Mouse (Mus musculus) ES-Bruce4 (cell line): Measurements from ENCODE around the gene Osgep. TPM values are rescaled to one million over a fixed set of nuclear protein-coding genes. Genes with fewer than 3 reads are reported as not detected.
"Not testable (repeated sequence)": the region's sequence is repeated elsewhere in the genome, so short reads cannot be mapped to it uniquely, and the experiment has no call there.

Experiments
- H3K27ac ChIP-seq: 2 replicates; pipeline ENCODE4 v1.5.1; 2012; ENCODE audit warnings: low read length, inconsistent platforms; ENCODE audit not compliant: insufficient read depth
- H3K27me3 ChIP-seq: 2 replicates; pipeline ENCODE4 v1.6.1; 2012; ENCODE audit warnings: mild to moderate bottlenecking, low read length, inconsistent platforms; ENCODE audit not compliant: control insufficient read depth, poor library complexity, insufficient read depth, severe bottlenecking
- H3K36me3 ChIP-seq: 2 replicates; pipeline ENCODE4 v1.6.1; 2012; ENCODE audit warnings: inconsistent platforms, mild to moderate bottlenecking, low read length, moderate library complexity; ENCODE audit not compliant: control insufficient read depth, poor library complexity, insufficient read depth, severe bottlenecking
- H3K4me1 ChIP-seq: one replicate; pipeline ENCODE4 v1.8.1; 2011; ENCODE audit warnings: low read length; ENCODE audit not compliant: control insufficient read depth, insufficient read depth
- H3K4me3 ChIP-seq: 2 replicates; pipeline ENCODE4 v1.5.1; 2011; ENCODE audit warnings: low read depth, mild to moderate bottlenecking, low read length
- H3K9ac ChIP-seq: 2 replicates; pipeline ENCODE4 v1.6.1; 2012; ENCODE audit warnings: low read depth, mild to moderate bottlenecking, inconsistent platforms; ENCODE audit not compliant: poor library complexity, severe bottlenecking
- H3K9me3 ChIP-seq: replicated peaks from 2 replicates; pipeline ENCODE4 v1.6.1; 2012; ENCODE audit warnings: mild to moderate bottlenecking, low read length, inconsistent platforms; ENCODE audit not compliant: control insufficient read depth, poor library complexity, insufficient read depth, severe bottlenecking
- CTCF ChIP-seq: IDR thresholded peaks from one replicate; pipeline ENCODE4 v1.8.1; 2011; ENCODE audit warnings: low read depth, low read length
- EP300 ChIP-seq: IDR thresholded peaks from 2 replicates; pipeline ENCODE4 v1.6.1; 2011; ENCODE audit warnings: low read depth, low read length; ENCODE audit not compliant: insufficient read depth
- POLR2A ChIP-seq: IDR thresholded peaks from one replicate; pipeline ENCODE4 v1.8.1; 2011; ENCODE audit warnings: low read length; ENCODE audit not compliant: insufficient read depth
- polyA plus RNA-seq: library from polyadenylated mRNA; stranded (reverse); fragments of >200 nt; gene quantifications from 2 replicates; pipeline ENCODE4 v1.2.4, GENCODE M21; 2011; ENCODE audit warnings: low read depth; ENCODE audit not compliant: missing spikeins, insufficient read depth, insufficient read length

Gene Osgep
- polyA plus RNA-seq, 1 experiment: 72.5 TPM

- TF ChIP-seq CTCF: no peak
- no peak for TF ChIP-seq POLR2A
- TF ChIP-seq EP300: no peak
- H3K4me1 ChIP-seq: peaks cover 13% of the 10 kb centered on the region
- no peaks in the 10 kb centered on the region; the same call in 1 of the 2 replicates for H3K36me3 ChIP-seq
- no peak overlapping the region; the same call in 1 of the 2 replicates for H3K9ac ChIP-seq
- H3K4me3 ChIP-seq: no peak overlapping the region
- H3K9me3 ChIP-seq: no peaks in the 10 kb centered on the region
- no peaks in the 10 kb centered on the region for H3K27me3 ChIP-seq
- H3K27ac ChIP-seq: peak overlapping the region; percentile 55; the same call in 1 of the 2 replicates
Measured at GRCm38 (mm10) chr14:50969041-50969440, 44.3 kb upstream of the Osgep start.

DNA sequence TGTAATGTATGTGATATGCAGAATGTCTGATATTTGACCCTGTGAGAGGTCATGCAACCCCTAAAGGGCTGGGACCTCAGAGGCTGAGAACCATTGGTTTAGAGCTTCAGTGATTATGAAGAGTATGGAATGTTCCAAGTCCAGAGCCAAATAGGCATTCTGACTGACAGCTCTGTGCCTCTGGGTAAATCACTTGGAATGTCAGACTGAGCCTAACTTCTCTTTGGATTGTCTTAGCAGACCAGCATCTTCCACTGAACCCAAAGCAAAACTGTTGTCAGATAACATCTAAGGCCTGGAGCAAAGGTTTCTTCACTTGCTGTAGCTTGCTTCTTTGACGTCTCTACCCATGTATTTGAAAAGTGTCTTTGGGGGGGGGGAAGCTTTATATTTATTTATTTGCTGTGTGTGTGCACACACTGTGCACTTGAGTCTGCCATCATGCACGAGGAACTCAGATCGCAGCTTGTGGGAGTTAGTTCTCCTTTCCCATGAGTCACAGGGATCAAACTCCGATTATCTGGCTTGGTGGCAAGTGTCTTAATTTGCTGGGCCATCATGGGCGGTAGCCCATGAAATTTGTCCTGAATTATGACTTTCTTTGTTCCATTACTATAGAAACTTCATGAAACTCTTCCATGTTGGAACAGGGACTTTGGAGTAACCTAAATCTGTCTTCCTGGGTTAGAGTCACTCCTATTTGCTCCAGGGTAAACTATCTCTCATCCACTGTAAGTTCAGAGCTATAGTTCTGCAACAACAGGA, 43.7 kb upstream of the Osgep start:
- Histone ChIP-seq H3K9ac (no peak overlapping the region), H3K9me3 (no peaks in the 10 kb centered on the region), H3K27me3 (no peaks in the 10 kb centered on the region), H3K4me1 (peaks cover 13% of the 10 kb centered on the region), H3K27ac (no peak overlapping the region), H3K36me3 (no peaks in the 10 kb centered on the region; the same call in 1 of the 2 replicates), H3K4me3 (no peak overlapping the region)
- TF ChIP-seq POLR2A (no peak), CTCF (no peak), EP300 (no peak)

- H3K27me3 ChIP-seq, H3K4me1 ChIP-seq: not testable (repeated sequence)
Measured at GRCm38 (mm10) chr14:50958289-50958995, 33.7 kb upstream of the Osgep start.

GRCm38 (mm10) chr14:50957146-50957545, 32.5 kb upstream of the Osgep start:
- H3K27me3 ChIP-seq, H3K9me3 ChIP-seq, H3K4me3 ChIP-seq, H3K4me1 ChIP-seq, H3K36me3 ChIP-seq, H3K27ac ChIP-seq: not testable (repeated sequence)
- H3K9ac ChIP-seq: 0 out of 2 replicates have a peak overlapping the region, but pooled peaks have one; percentile 40

More at GRCm38 (mm10) chr14:50958289-50958995, 33.7 kb upstream of the Osgep start:
- not testable (repeated sequence) for H3K4me3 ChIP-seq, H3K9ac ChIP-seq, H3K36me3 ChIP-seq, H3K9me3 ChIP-seq, H3K27ac ChIP-seq

- not testable (repeated sequence) for H3K4me1 ChIP-seq, H3K4me3 ChIP-seq, H3K9me3 ChIP-seq, H3K36me3 ChIP-seq, H3K27me3 ChIP-seq
- H3K9ac ChIP-seq: peak overlapping the region; percentile 40; the same call in 1 of the 2 replicates
- H3K27ac ChIP-seq: peak overlapping the region; percentile 61
Measured at GRCm38 (mm10) chr14:50956724-50957123, 32.0 kb upstream of the Osgep start.

DNA sequence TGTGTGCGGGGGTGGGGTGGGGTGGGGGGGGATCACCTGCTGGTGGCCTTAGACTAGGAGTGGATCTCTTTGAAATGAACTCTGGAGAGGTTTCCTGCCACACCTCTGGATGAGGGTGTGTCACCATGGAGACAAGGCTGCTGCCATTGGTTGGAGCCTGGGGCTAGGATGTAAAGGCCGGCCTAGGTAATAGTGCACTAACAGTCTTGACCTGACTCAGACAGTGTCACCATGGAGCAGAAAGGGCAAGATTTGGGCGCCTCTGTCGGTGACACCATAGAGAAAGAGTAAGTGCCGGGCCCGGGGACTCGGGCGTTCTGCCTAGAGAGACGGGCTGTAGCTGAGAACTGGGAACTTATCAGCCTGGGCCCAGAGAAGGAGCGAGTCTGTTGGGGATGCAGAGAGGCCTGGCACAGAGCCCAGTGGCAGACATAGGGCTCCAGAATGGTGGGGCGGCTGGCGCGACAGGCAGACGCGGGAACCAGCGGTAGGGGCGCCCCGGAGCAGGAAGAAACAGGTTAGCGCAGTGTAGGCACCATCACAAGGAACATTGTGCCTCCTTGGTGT, 31.3 kb upstream of the Osgep start, which contains the start of gene Pnp2:
Pnp2 (plus strand) TSS at position 51 of the 567 bp plus-strand sequence.
- H3K36me3 ChIP-seq, H3K4me1 ChIP-seq, H3K27me3 ChIP-seq, H3K9me3 ChIP-seq: not testable (repeated sequence)
- Histone ChIP-seq H3K9ac (peak within 1 kb of the TSS; percentile 40; the same call in 1 of the 2 replicates), H3K4me3 (peak within 1 kb of the TSS; percentile 19), H3K27ac (peak within 1 kb of the TSS; percentile 79)
